Mouse (Mus musculus) CD4-positive helper T cell, adult 2 months (primary cell): ENCODE data around the gene Unc93b1.
"Not testable (repeated sequence)": the region's sequence is repeated elsewhere in the genome, so short reads cannot be mapped to it uniquely, and the experiment has no call there.

Experiments
- DNase-seq: peaks from one replicate; pipeline ENCODE4 v3.0.0-alpha.2; 2012; ENCODE audit warnings: low read depth, missing footprints, low spot score

Unc93b1 gene

GRCm38 (mm10) chr19:3946715-3947114 is 11.7 kb downstream of the Unc93b1 start:
- DNase-seq, result peak; percentile 62

DNA sequence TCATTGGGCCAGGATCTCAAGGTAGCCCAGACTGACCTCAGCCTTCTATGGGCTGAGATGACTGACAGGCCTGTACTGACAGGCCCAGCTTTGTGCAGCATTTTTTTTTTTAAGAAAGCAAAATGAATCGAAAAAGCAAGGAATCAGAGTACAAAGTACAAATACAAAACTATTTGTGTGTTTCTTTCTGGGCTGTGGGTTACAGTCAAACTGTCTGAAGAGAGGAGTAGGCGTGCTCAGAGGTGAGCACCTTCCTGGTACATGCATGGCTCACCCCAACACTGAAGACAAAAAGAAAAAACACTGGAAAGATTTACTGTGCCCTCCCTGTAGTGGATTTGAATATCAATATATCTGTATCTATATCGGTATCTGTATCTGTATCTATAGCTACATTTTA is 12.8 kb downstream of the Unc93b1 start:
- no peak for DNase-seq

GRCm38 (mm10) chr19:3948546-3948945 is 13.6 kb downstream of the Unc93b1 start:
- no peak for DNase-seq

DNA sequence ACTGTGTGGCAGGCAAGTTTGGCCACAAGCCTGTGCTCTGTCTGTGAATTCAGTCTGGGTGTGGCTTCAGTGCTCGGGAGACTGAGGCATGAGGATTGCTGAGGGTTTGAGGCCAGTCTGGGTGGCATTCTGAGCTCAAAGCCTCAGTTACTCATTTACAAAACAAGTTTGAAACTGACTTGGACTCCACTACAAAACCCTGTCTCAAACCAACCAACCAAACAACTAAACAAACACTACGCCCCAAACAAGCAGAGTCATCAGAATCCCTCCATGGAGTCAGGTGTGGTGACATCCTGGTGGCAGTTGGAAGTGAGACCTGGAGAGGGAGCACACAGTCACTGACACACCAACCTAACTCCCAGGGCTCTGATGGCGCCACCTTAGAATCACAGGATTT is 15.3 kb downstream of the Unc93b1 start:
- no peak for DNase-seq

- DNase-seq, result no peak
These were observed 16.5 kb downstream of the Unc93b1 start for GRCm38 (mm10) chr19:3951461-3951860.

- DNase-seq, result no peak
These were observed 17.1 kb downstream of the Unc93b1 start for GRCm38 (mm10) chr19:3952099-3952498.

- no peak for DNase-seq
These were observed 20.0 kb downstream of the Unc93b1 start for GRCm38 (mm10) chr19:3955033-3955432.

DNA sequence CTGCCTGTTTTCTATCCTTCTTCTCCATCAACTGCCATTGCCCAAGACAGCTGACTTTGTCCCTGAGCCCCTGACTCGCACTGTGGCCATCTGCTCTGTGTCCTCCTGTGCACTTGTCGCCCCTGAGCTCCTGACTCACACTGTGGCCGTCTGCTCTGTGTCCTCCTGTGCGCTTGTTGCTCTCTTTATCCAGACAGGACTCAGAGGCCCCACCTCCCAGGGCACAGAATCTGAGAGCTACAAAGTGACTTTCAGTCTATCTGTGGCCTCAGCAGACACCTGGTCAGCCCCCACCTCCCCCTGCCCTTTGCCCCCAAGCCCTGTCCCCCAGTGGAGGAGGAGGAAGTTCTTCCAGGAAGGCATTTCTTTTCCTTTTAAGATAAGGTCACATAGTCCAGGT is 20.8 kb downstream of the Unc93b1 start:
- DNase-seq, result no peak

DNA sequence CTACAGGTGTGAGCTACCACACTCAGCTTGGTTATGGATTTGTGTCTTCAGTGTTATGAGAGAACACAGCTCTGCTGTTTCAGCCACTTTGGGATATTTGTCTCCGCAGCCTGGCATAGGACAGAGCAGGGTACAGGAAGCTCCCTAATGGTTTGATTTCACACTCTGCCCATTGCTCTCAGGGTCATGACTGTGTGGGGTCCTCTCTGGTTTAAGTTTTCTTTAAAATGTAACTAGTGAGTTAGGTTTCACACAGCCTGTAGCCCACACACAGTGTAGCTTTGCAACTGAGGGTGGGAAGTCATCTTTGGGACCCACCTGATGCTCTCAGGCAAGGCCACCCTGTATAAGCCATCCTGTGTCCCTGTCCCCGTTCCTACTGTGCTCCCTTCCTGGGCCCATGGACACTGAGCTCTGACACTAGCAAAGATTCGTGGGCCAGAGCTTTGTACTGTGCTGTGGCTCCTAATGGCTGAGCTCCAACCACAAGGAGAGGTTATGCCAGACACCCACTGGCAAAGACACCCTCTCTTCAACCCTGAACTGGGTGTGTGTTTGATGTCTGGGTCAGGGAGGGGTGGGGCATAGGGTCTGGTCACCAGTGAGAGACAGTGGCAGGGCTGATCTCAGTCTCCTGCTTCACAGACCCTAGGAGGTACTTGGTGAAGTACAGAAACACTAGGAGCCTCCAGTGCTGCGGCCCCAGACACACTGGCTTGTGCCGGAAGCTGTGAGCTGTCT is 22.5 kb downstream of the Unc93b1 start:
- not testable (repeated sequence) for DNase-seq

- DNase-seq, result no peak
These were observed 23.5 kb downstream of the Unc93b1 start, which contains the start of gene Aldh3b3 for GRCm38 (mm10) chr19:3958470-3958869. Gene Aldh3b3 (plus strand): TSS chr19:3958645.

GRCm38 (mm10) chr19:3959030-3959429 is 24.0 kb downstream of the Unc93b1 start:
- DNase-seq, result no peak

DNA sequence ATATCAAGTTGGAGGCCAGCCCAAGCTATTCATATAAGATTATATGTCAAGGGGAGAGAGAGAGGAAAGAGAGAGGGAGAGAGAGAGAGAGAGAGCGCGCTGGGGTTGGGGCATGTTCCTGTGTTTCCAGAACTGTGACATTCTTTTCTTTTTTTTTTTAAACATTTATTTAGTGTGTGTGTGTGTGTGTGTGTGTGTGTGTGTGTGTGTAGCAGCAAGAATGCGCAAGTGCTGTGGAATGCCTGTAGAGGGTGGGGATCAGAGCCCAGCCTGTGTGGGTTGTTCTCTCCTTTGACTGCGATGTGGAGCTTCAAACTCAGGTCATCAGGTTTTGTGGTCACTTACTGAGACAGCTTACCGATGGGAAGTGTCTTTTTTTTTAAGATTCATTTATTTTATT is 25.2 kb downstream of the Unc93b1 start:
- DNase-seq, result no peak

DNA sequence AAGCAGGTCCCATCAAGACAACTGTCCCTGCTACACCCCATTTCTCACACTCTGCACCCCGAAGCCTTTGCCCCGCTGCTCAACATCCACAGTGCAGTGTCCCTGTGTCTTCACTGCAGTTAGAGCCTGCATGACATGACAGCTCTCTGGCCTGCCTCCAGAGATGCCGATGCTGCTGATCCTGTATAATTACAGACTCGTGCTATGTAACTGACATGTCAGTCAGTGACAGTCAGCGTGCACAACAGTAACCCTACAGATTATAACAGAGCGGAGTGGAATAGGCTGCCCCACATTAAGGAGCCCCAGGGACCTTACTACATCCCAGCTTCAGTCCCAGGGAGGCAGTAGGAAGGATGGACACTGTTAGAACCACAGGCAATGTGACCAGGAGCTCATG is 26.8 kb downstream of the Unc93b1 start:
- DNase-seq, result not testable (repeated sequence)

DNA sequence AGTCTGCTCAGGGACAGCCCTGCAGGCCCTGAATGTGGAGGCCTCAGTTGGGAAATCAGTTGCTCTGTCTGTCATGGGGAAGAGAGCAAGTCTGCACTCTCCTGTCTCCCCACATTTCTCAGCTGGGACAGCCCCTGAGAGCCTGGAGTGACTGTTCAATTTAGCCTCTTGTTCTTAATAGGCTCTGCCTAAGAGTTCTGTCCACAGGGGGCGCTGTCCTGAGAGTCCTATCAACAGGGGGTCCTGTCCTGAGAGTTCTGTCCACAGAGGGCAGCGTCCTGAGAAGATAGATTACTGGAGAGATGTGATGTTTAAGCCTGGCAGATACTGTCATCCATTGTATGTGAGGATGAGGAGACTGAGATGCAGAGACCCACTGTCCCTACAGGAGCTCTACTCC is 27.5 kb downstream of the Unc93b1 start:
- DNase-seq, result no peak

DNA sequence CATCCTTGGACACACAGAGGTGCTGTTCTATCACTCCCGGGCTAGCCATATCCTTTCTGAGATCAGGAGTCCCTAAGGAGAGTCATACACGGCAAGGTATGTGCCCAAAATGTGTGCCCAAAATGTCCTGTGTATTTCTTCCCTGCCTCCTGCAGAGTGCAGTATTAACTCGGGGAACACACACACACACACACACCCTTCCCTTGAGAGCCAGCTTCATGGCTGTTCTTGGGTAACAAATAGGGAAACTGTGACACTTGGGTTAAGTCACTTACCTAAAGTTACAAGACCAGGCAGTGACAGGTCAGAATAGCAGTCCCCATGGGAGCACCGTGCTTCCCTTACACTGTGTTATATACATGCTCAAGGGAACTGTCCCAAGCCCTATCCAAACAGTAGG is 29.0 kb downstream of the Unc93b1 start:
- no peak for DNase-seq

DNA sequence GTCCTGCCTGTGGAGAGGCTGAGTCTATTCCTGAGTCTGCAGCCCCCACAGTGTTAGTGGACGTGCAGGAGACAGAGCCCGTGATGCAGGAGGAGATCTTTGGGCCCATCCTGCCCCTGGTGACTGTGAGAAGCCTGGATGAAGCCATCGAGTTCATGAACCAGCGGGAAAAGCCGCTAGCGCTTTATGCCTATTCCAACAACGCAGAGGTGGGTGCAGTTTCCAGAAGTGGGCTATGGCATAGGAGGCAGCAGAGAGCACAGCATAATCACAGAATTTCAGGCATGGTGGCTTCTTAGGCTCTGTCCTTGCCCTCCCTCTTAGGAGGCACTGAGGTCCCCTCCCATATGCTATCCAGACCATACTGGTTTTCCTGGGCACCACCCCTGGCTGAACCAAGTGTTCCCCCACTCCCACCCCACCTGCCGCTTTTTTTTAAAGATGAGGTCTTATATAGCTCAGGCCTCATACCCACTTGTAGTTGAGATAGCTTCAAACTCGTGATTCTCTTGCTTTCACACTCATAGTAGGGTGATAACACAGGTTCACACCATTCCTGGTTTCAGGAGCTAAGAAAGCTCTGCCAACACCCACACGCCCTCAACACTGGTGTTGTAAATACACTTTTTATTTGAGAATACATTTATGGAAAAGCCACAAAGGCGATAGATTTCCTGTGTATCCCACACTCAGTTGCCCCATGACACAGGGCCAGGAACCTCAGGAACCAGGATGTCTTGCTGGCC is 31.5 kb downstream of the Unc93b1 start:
- no peak for DNase-seq

DNA sequence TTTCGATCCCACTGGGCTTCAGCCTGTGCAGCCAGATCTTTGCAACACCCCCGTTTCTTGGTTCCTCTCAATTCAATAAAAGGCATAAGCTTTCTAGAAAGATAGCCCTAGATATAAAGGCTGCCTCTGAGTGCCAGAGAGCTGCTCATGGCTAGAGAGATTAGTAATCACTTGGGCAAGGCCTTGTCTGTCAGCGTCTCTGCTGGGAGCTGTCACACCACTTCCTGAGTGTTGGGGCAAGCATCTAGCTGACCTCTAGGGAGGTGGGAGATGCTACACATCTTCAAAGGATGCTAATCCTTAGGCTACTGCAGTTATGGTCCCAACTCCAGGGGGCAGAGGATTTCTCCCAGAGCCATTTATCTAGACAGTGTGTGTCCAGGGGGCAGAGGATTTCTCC is 32.3 kb downstream of the Unc93b1 start:
- DNase-seq, result no peak

DNA sequence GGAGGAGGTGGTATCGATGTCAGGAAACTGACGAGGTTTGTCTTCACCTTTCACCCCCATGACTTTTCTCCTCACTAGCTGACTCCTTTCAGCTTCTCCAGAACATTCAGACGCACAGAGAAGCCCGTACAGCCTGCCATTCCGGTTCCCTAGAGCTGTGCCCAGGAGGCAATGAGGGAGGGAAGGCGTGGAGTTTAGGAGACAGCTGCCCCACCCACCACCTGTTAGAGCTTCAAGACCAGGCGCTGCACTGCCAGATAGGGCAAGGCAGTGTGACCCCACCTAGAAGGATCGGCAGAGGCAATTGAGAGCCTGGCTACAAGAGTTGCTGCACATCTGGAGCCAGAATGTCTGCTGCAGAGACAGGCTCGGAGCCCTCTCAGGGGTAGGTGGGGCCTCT is 37.2 kb downstream of the Unc93b1 start, which contains the start of gene Aldh3b2:
TSS of gene Aldh3b2 (plus strand) at position 100 of the 400 bp plus-strand sequence.
- DNase-seq, result no peak

DNA sequence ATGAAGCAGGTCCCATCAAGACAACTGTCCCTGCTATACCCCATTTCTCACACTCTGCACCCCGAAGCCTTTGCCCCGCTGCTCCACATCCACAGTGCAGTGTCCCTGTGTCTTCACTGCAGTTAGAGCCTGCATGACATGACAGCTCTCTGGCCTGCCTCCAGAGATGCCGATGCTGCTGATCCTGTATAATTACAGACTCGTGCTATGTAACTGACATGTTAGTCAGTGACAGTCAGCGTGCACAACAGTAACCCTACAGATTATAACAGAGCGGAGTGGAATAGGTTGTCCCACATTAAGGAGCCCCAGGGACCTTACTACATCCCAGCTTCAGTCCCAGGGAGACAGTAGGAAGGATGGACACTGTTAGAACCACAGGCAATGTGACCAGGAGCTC is 39.6 kb downstream of the Unc93b1 start:
- DNase-seq, result not testable (repeated sequence)

- peak; percentile 43 for DNase-seq
These were observed 40.9 kb downstream of the Unc93b1 start for GRCm38 (mm10) chr19:3975866-3976265.

- DNase-seq, result peak; percentile 82
These were observed 45.3 kb downstream of the Unc93b1 start for GRCm38 (mm10) chr19:3980309-3980708.

- no peak for DNase-seq
These were observed 45.9 kb downstream of the Unc93b1 start for GRCm38 (mm10) chr19:3980917-3981316.
